In genomic region chr9:44746666-44747065, GRCm38 (mm10) we compare ENCODE assay signal across 18 mouse cellular contexts. TPM values are rescaled to one million over a fixed set of nuclear protein-coding genes. Genes with fewer than 3 reads are reported as not detected.
"Had no signal": no experiment of that assay in that cellular context is flagged by ENCODE, and none has a peak within 500 bp of the region (broad histone marks: within the 10 kb centered on the region; RNA-seq: fewer than 3 reads in every experiment).

No protein-coding gene starts in this region.

- H3K4me3 ChIP-seq: lung, embryonic 15.5 days; megakaryocyte, embryonic 14.5 days; midbrain, embryonic 12.5 days; neural tube, embryonic 12.5 days; stomach, embryonic 15.5 days had no signal

- H3K27ac ChIP-seq: lung, embryonic 15.5 days; macrophage; midbrain, embryonic 12.5 days; neural tube, embryonic 12.5 days; stomach, embryonic 15.5 days; stomach, postnatal 0 days had no signal

- DNase-seq: liver, postnatal 0 days; lung, adult 2 months; lung, postnatal 14 days; lung, postnatal 36 days; midbrain, embryonic 14.5 days; right cerebral cortex, postnatal 14 days; thymus, adult 2 months; thymus, postnatal 25 days; thymus, postnatal 4 days had no signal

RNA-seq across cellular contexts. Expression of gene Phldb1, which starts 11.7 kb away (rescaled TPM):
- total RNA-seq: neutrophil, adult 5-6 weeks had no signal

RNA-seq across cellular contexts. Expression of gene Tmem25, which starts 52.4 kb away (rescaled TPM):
- total RNA-seq: neutrophil, adult 5-6 weeks had no signal

RNA-seq across cellular contexts. Expression of gene Ttc36, which starts 56.2 kb away (rescaled TPM):
- total RNA-seq: monocyte, adult 5-6 weeks had no signal
